Mouse (Mus musculus): ENCODE measurements around the gene Cap1.

DNA sequence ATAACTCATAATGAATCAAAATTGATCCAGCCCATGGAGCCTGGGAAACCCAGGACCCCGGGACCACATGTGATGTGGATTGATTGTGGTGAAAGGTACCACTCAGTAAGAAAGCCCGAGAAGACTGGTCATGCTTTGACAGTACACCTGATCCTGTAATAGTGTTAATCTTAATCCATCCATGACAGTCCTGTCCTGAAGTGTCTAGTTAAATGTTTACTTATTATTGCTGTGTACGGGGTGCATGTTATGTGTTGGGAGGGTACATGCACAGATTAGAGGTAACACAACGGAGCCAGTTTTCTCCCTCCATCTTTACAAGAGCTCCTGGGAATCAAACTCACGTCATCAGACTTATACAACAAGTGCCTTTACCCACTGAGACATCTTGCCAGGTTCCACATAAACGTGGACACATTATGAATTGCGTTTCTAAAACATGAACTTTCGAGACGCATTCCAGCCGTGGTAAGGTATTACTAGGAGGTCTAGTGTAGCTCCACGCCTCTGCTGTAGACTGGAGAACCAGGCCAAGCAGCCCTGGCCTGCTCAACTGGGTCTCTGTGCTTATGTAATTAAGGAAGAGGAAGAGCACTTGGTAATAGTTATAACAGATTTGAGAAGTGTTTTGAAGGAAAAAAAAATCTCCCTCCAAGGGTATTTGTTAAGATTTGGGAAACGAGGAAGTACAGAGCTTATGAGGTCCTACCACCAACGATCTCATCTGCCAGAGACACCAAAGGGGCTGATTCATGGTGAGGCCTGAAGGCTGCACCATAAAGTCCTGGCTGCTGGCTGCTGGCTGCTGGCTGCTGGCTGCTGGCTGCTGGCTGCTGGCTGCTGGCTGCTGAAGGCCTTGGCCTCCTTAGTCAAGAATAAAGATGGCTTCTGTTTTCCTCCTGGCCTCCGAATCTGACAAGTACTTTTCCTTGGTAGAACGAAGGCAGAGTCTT is 37.8 kb upstream of the Cap1 start:
- TF ChIP-seq CTCF (IDR thresholded peaks at IDR 0.05; ENCODE audit: extremely low read depth, insufficient read length, insufficient replicate concordance, low read depth, low read length) (no peak), POLR2A (IDR thresholded peaks at IDR 0.05; ENCODE audit: low read depth, low read length) (no peak)

Data from small intestine, adult 2 months (tissue).